Mouse (Mus musculus) limb, embryonic 14.5 days (tissue): Measurements from ENCODE around the gene Alkbh4. TPM values are rescaled to one million over a fixed set of nuclear protein-coding genes. Genes with fewer than 3 reads are reported as not detected.
A peak's percentile ranks its signal among the peaks of the same experiment; 100 is the strongest.

Experiments
- ATAC-seq: fragments of 200-750 bp; cut with Nextera tagmentation; 2 replicates; pipeline ENCODE4 v1.8.0; 2017; ENCODE audit warnings: low read depth, moderate number of reproducible peaks, moderate TSS enrichment; ENCODE audit not compliant: low FRiP score
- DNase-seq: peaks from one replicate; pipeline ENCODE4 v3.0.0-alpha.2; 2015; ENCODE audit warnings: low spot score
- H3K27ac ChIP-seq: fragments of 300-500 bp; sonication (generic); replicated peaks from 2 replicates; pipeline ENCODE4 v1.5.1; 2014; ENCODE audit warnings: low read depth, mild to moderate bottlenecking, low read length, moderate library complexity, mixed read lengths
- H3K27me3 ChIP-seq: fragments of 300-500 bp; sonication (generic); 2 replicates; pipeline ENCODE4 v1.6.1; 2014; ENCODE audit warnings: low read length, mixed read lengths; ENCODE audit not compliant: control insufficient read depth, insufficient read depth
- H3K36me3 ChIP-seq: fragments of 300-500 bp; sonication (generic); 2 replicates; pipeline ENCODE4 v1.6.1; 2014; ENCODE audit warnings: mild to moderate bottlenecking, low read length, moderate library complexity, mixed read lengths; ENCODE audit not compliant: control insufficient read depth, insufficient read depth
- H3K4me1 ChIP-seq: fragments of 300-500 bp; sonication (generic); 2 replicates; pipeline ENCODE4 v1.6.1; 2014; ENCODE audit warnings: antibody characterized with exemption, low read length, mixed read lengths; ENCODE audit not compliant: control insufficient read depth, insufficient read depth
- H3K4me2 ChIP-seq: fragments of 300-500 bp; sonication (generic); replicated peaks from 2 replicates; pipeline ENCODE4 v1.6.1; 2014; ENCODE audit warnings: low read depth, mild to moderate bottlenecking, low read length, moderate library complexity; ENCODE audit not compliant: severe bottlenecking
- H3K4me3 ChIP-seq: fragments of 300-500 bp; sonication (generic); replicated peaks from 2 replicates; pipeline ENCODE4 v1.5.1; 2014; ENCODE audit warnings: low read length
- H3K9ac ChIP-seq: fragments of 300-500 bp; sonication (generic); 2 replicates; pipeline ENCODE4 v1.6.1; 2014; ENCODE audit warnings: mild to moderate bottlenecking, low read depth, low read length, moderate library complexity; ENCODE audit not compliant: severe bottlenecking
- H3K9me3 ChIP-seq: fragments of 300-500 bp; sonication (generic); 2 replicates; pipeline ENCODE4 v1.6.1; 2016; ENCODE audit warnings: low read length; ENCODE audit not compliant: control insufficient read depth
- POLR2A ChIP-seq: fragments of 200-500 bp; IDR thresholded peaks from 2 replicates; pipeline ENCODE4 v1.8.0; 2012; ENCODE audit warnings: inconsistent platforms, mild to moderate bottlenecking, moderate library complexity, borderline replicate concordance; ENCODE audit not compliant: insufficient read depth, insufficient read length; ENCODE audit errors: extremely low read depth
- WGBS: fragments of 180-500 bp; shearing (Covaris S2); extraction: QIAGEN DNeasy Blood & Tissue Kit; methylation state at CpG from one replicate; pipeline ENCODE4 v1.1.7; 2014; 5-methylcytosine and 5-hydroxymethylcytosine counted together
- polyA plus RNA-seq, 2 experiments: library from polyadenylated mRNA; depleted of rRNA in 1 of 2; stranded (reverse) in 1 of 2; unstranded in 1 of 2; fragments of >200 nt; fragmentation: Nextera tagmentation in 1 of 2; extraction: Ambion mirVana in 1 of 2; gene quantifications; 2 replicates each; pipeline versions ENCODE4 v1.2.1 to v1.2.3; 2012 to 2014

The Alkbh4 gene
- polyA plus RNA-seq, 2 experiments = 15.0 to 20.0 TPM

GRCm38 (mm10) chr5:136168071-136168470 is 32.1 kb downstream of the Alkbh4 start:
- no peak for TF ChIP-seq POLR2A
- Histone ChIP-seq H3K9ac (no peak overlapping the region), H3K27me3 (no peaks in the 10 kb centered on the region), H3K4me3 (no peak overlapping the region), H3K9me3 (no peaks in the 10 kb centered on the region), H3K4me2 (no peak overlapping the region), H3K4me1 (peaks cover 7% of the 10 kb centered on the region), H3K36me3 (no peaks in the 10 kb centered on the region; the same call in 1 of the 2 replicates), H3K27ac (no peak overlapping the region)
- 89% methylated on average over 3 of the region's 3 CpGs for WGBS
- no peak for ATAC-seq
- DNase-seq = no peak

DNA sequence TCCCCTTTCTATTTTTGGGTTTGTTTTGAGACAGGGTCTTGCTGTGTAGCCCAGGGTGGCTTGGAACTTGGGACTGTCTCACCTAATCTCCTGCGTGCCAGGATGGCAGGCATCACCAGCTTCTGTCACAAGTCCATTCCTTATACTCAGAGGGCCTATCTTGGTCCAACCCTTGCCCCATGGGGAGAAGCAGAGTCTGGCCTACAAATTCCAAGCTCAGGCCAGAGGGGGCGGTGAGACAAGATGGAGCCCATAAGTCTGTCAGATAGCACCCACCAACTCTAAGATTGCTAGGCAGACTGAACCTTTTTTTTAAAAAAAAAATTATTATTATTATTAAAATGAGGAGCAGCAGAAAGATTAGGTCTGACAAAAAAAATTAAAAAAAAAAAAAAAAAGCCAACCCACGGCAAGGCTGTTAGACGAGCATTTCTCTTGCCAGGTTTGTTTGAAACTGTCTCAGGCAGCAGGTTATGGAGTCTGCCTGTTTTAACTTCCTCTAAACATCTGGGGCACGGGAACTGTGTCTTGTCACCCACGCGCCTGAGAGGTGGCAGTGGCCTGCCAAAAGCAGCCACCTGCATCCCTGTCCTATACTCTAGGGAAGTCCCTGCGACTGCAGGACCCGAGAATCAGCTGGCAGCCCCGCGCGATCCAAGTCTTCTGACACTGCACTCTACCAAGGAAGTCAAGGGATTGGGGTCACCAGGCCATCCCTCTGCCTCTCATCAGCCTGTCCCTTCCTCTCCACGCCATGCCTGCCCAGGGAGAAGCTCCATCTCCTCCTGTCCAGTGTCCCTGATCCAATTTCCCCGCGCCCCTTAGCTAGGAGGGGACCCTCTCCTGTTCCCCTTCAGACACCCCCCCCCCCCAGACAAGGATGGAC is 33.9 kb downstream of the Alkbh4 start:
- Histone ChIP-seq H3K4me2 (peak overlapping the region; percentile 93), H3K27me3 (no peaks in the 10 kb centered on the region), H3K36me3 (no peaks in the 10 kb centered on the region; the same call in 1 of the 2 replicates), H3K27ac (no peak overlapping the region), H3K9me3 (no peaks in the 10 kb centered on the region), H3K4me1 (peaks cover 7% of the 10 kb centered on the region), H3K4me3 (peak overlapping the region; percentile 60), H3K9ac (peak overlapping the region; percentile 70)
- 13% methylated on average over 14 of the region's 15 CpGs for WGBS
- peak; percentile 24; the same call in 1 of the 2 replicates for ATAC-seq
- TF ChIP-seq POLR2A = no peak
- peak; percentile 7 for DNase-seq

DNA sequence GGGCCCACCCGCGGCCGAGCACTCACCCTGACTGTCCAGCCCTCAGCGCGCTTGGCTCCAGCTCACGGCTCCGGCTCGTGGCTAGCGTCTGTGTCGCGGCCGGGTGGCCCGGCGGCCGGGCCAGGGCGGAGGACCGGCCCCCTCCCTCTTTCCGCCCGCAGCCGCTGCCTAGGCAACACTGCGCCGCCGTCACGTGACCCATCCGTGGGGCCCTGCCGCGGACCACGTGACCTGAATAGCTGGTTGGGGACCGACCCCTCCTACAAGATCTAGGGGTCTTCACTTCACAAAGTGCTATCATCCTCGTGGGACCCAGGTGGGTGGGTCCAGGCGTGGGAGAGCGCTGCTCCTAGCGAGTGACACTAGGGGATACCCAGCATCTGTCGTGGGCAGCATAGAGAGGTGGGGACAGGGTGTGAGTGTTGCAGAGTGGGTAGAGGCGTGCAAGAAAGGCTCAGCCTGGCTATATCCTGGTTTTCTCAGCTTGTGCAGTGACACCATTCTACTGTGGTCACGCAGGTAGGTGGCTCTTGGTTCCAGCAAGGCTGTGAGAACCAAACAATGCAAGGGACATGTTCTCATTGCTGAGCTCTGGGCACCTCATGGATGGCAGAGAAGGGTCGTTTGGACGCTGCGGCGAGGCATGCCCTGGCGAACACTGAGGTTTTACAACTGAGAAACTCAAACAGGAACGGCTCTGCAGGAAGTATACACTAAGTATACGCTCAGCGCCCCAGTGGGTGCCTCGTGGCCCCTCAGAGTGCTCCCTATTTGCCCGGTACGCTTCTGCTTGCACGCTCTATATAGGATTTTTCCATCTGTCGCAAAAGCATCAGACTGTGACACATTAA is 34.8 kb downstream of the Alkbh4 start, which contains the start of gene Orai2:
TSS of gene Orai2 (minus strand) at position 202 of the 851 bp plus-strand sequence.
- Histone ChIP-seq H3K27me3 (no peaks in the 10 kb centered on the region), H3K27ac (0 out of 2 replicates have a peak within 1 kb of the TSS, but pooled peaks have one; percentile 7), H3K9me3 (no peaks in the 10 kb centered on the region), H3K36me3 (no peaks in the 10 kb centered on the region; the same call in 1 of the 2 replicates), H3K4me3 (peak within 1 kb of the TSS; percentile 60), H3K4me2 (peak within 1 kb of the TSS; percentile 93), H3K9ac (peak within 1 kb of the TSS; percentile 70), H3K4me1 (peaks cover 7% of the 10 kb centered on the region)
- WGBS = 7% methylated on average over 44 of the region's 49 CpGs
- TF ChIP-seq POLR2A = no peak
- ATAC-seq (peak; percentile 90), DNase-seq (peak; percentile 75)

DNA sequence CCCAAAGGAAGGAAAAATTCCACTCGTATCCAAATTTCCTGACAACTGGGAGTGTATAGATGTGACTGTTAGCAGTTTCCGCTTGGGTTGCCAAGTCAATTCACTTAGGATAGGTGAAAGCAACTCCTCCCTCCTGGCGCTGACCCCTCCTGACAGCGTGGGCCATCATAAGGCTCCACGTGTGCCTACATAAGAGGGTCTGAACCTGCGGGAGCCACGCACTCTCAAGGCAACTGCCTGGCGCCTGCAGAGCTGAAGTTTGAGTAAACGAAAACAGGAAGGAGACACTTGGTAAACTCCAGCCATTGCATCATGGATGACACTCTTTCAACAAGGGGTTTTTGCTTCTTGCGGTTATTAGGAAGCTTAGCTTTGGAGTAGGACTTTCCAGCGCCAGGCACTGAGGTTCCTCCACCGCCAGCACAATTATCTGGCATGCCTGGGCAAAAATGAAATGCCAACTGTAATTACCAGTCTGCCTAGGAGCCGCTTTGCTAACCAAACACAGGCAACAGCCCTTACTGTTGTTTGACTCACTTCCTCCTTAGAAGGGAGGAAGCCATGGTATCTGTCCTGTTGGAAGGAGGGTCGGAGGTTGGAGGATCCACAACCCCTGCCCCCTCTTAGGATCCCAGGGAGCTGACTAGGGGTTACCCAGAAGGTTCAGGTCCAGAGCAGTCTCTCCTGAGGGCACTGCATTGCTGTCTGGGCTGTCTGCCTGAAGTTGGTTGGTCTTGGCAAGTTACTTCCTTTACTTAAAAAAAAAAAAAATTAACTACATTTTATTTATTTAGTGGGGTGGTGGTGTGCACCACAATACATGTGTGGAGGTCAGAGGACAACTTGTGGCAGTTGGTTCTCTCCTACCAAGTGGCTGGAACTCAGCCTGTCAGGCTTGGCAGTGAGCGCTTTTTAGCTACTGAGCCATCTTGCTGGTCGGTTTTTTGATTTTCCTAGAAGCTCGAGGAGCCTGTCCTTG is 35.7 kb downstream of the Alkbh4 start:
- H3K27ac ChIP-seq = no peak overlapping the region
- TF ChIP-seq POLR2A = no peak
- H3K4me3 ChIP-seq = peak overlapping the region; percentile 60
- no peaks in the 10 kb centered on the region; the same call in 1 of the 2 replicates for H3K36me3 ChIP-seq
- H3K9me3 ChIP-seq = no peaks in the 10 kb centered on the region
- ATAC-seq (no peak), DNase-seq (peak; percentile 50)
- peaks cover 7% of the 10 kb centered on the region for H3K4me1 ChIP-seq
- no peak overlapping the region for H3K9ac ChIP-seq
- no peaks in the 10 kb centered on the region for H3K27me3 ChIP-seq
- WGBS = 35% methylated on average over 17 of the region's 17 CpGs
- peak overlapping the region; percentile 93 for H3K4me2 ChIP-seq
